Comparison of ENCODE assay signal across 22 mouse cellular contexts in the genomic region with DNA sequence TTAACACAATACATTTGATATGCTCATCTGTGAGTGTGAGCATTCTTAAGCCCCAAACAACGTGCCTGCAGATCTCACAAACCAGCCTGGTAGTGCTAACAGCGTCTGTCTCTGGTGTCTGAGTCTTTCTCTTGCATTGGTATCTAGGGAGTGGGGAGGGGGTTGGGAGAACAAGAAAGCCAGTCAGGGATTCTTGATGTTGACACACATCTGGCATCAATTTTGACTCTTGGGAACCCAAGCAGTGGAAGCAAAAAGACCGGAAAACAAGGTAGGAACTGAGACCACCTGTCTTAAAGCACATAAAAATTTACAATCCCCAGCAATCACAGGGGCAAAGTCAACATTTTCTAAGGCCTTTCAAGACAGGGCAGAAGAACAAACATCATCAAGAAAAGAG. TPM values are rescaled to one million over a fixed set of nuclear protein-coding genes. Genes with fewer than 3 reads are reported as not detected.
DNase-seq lines count a peak whose midpoint lies in the region; ATAC-seq and TF ChIP-seq lines count a peak whose summit lies in the region.
"Had no signal": no experiment of that assay in that cellular context is flagged by ENCODE, and none has a peak within 500 bp of the region (broad histone marks: within the 10 kb centered on the region; RNA-seq: fewer than 3 reads in every experiment).

No protein-coding gene starts in this region.

- no peaks in the 10 kb centered on the region for H3K36me3 ChIP-seq in neural tube, embryonic 15.5 days
- H3K36me3 ChIP-seq in embryonic facial prominence, embryonic 13.5 days, result no peaks in the 10 kb centered on the region
- no peaks in the 10 kb centered on the region for H3K36me3 ChIP-seq in intestine, postnatal 0 days (ENCODE audit: control insufficient read depth, insufficient read depth)
- H3K36me3 ChIP-seq in small intestine, adult 2 months (ENCODE audit: control insufficient read depth, insufficient read depth, low read length), result no peaks in the 10 kb centered on the region
- H3K36me3 ChIP-seq in hindbrain, embryonic 13.5 days, result no peaks in the 10 kb centered on the region
- H3K36me3 ChIP-seq in kidney, embryonic 14.5 days (ENCODE audit: control insufficient read depth, insufficient read depth, low read length), result no peaks in the 10 kb centered on the region
- H3K36me3 ChIP-seq: forebrain, embryonic 12.5 days; hindbrain, embryonic 12.5 days; limb, embryonic 15.5 days; liver, embryonic 15.5 days; midbrain, embryonic 13.5 days had no signal

- no peak overlapping the region for H3K4me3 ChIP-seq in neural tube, embryonic 15.5 days (replicated peaks)
- no peak overlapping the region for H3K4me3 ChIP-seq in embryonic facial prominence, embryonic 13.5 days
- no peak overlapping the region for H3K4me3 ChIP-seq in intestine, postnatal 0 days (ENCODE audit: low read depth, low read length)
- H3K4me3 ChIP-seq in small intestine, adult 2 months (ENCODE audit: low read depth, low read length), result no peak overlapping the region
- H3K4me3 ChIP-seq in hindbrain, embryonic 13.5 days, result no peak overlapping the region
- no peak overlapping the region for H3K4me3 ChIP-seq in kidney, embryonic 14.5 days (ENCODE audit: low read length)
- H3K4me3 ChIP-seq: forebrain, embryonic 12.5 days; hindbrain, embryonic 12.5 days; limb, embryonic 15.5 days; liver, embryonic 15.5 days; midbrain, embryonic 13.5 days had no signal

- no peak overlapping the region for H3K4me2 ChIP-seq in neural tube, embryonic 15.5 days
- H3K4me2 ChIP-seq in embryonic facial prominence, embryonic 13.5 days, result no peak overlapping the region
- no peak overlapping the region for H3K4me2 ChIP-seq in intestine, postnatal 0 days (replicated peaks; ENCODE audit: low read depth)
- no peak overlapping the region for H3K4me2 ChIP-seq in hindbrain, embryonic 13.5 days
- no peak overlapping the region for H3K4me2 ChIP-seq in kidney, embryonic 14.5 days (replicated peaks; ENCODE audit: low read depth, low read length)
- H3K4me2 ChIP-seq: forebrain, embryonic 12.5 days; heart, embryonic 11.5 days; hindbrain, embryonic 12.5 days; limb, embryonic 15.5 days; liver, embryonic 15.5 days; midbrain, embryonic 13.5 days had no signal

- no peak for ATAC-seq in neural tube, embryonic 15.5 days (ENCODE audit: low FRiP score)
- no peak for ATAC-seq in embryonic facial prominence, embryonic 13.5 days (ENCODE audit: insufficient number of reproducible peaks, insufficient read depth, low FRiP score, low TSS enrichment, low read depth)
- peak; percentile 31; the same call in 1 of the 2 replicates for ATAC-seq in intestine, postnatal 0 days
- ATAC-seq in hindbrain, embryonic 13.5 days (ENCODE audit: low FRiP score), result no peak
- ATAC-seq in kidney, embryonic 14.5 days (ENCODE audit: low FRiP score, low TSS enrichment), result no peak
- no peak for ATAC-seq in granulocyte monocyte progenitor cell, adult 5-6 weeks (replicated peaks; ENCODE audit: poor library complexity, severe bottlenecking)
- ATAC-seq: lung, postnatal 0 days; midbrain, embryonic 13.5 days had no signal

- peak; percentile 23 for DNase-seq in neural tube, embryonic 10.5 days (ENCODE audit: extremely low spot score, low spot score)
- DNase-seq: cerebellum, adult 8-10 months; gastrocnemius, postnatal 25 days; heart, postnatal 14 days; kidney, adult 8-10 months; kidney, postnatal 36 days had no signal

- TF ChIP-seq POLR2A in small intestine, adult 2 months (IDR thresholded peaks at IDR 0.05; ENCODE audit: low read depth, low read length), result no peak

- no peak overlapping the region for H3K9ac ChIP-seq in neural tube, embryonic 15.5 days (replicated peaks)
- no peak overlapping the region for H3K9ac ChIP-seq in embryonic facial prominence, embryonic 13.5 days
- no peak overlapping the region for H3K9ac ChIP-seq in intestine, postnatal 0 days (ENCODE audit: low read depth, low read length)
- H3K9ac ChIP-seq in hindbrain, embryonic 13.5 days, result no peak overlapping the region
- no peak overlapping the region for H3K9ac ChIP-seq in kidney, embryonic 14.5 days (ENCODE audit: low read depth, low read length)
- H3K9ac ChIP-seq: forebrain, embryonic 12.5 days; hindbrain, embryonic 12.5 days; limb, embryonic 15.5 days; liver, embryonic 15.5 days; midbrain, embryonic 13.5 days had no signal

- no peaks in the 10 kb centered on the region for H3K27me3 ChIP-seq in neural tube, embryonic 15.5 days (replicated peaks)
- H3K27me3 ChIP-seq in embryonic facial prominence, embryonic 13.5 days, result no peaks in the 10 kb centered on the region
- no peaks in the 10 kb centered on the region for H3K27me3 ChIP-seq in intestine, postnatal 0 days (replicated peaks; ENCODE audit: control insufficient read depth, insufficient read depth, low read length)
- no peaks in the 10 kb centered on the region for H3K27me3 ChIP-seq in small intestine, adult 2 months (ENCODE audit: control insufficient read depth, insufficient read depth, low read length)
- no peaks in the 10 kb centered on the region for H3K27me3 ChIP-seq in hindbrain, embryonic 13.5 days
- H3K27me3 ChIP-seq in kidney, embryonic 14.5 days (ENCODE audit: control insufficient read depth, insufficient read depth, low read length), result no peaks in the 10 kb centered on the region
- H3K27me3 ChIP-seq: CH12.LX; forebrain, embryonic 12.5 days; hindbrain, embryonic 12.5 days; limb, embryonic 15.5 days; liver, embryonic 15.5 days; midbrain, embryonic 13.5 days had no signal

- H3K9me3 ChIP-seq in neural tube, embryonic 15.5 days (replicated peaks), result no peaks in the 10 kb centered on the region
- no peaks in the 10 kb centered on the region for H3K9me3 ChIP-seq in embryonic facial prominence, embryonic 13.5 days
- H3K9me3 ChIP-seq in intestine, postnatal 0 days (ENCODE audit: control insufficient read depth), result no peaks in the 10 kb centered on the region
- no peaks in the 10 kb centered on the region for H3K9me3 ChIP-seq in hindbrain, embryonic 13.5 days
- H3K9me3 ChIP-seq in kidney, embryonic 14.5 days (ENCODE audit: control insufficient read depth, low read length), result no peaks in the 10 kb centered on the region
- H3K9me3 ChIP-seq: forebrain, embryonic 12.5 days; hindbrain, embryonic 12.5 days; limb, embryonic 15.5 days; liver, embryonic 15.5 days; midbrain, embryonic 13.5 days had no signal

- no peak overlapping the region for H3K27ac ChIP-seq in neural tube, embryonic 15.5 days (replicated peaks)
- H3K27ac ChIP-seq in embryonic facial prominence, embryonic 13.5 days, result peak overlapping the region; percentile 23; the same call in 1 of the 2 replicates
- peak overlapping the region; percentile 46 for H3K27ac ChIP-seq in intestine, postnatal 0 days (ENCODE audit: low read depth, low read length)
- peak overlapping the region; percentile 21; the same call in 1 of the 2 replicates for H3K27ac ChIP-seq in small intestine, adult 2 months (ENCODE audit: insufficient read depth, low read depth, low read length)
- no peak overlapping the region for H3K27ac ChIP-seq in hindbrain, embryonic 13.5 days
- no peak overlapping the region for H3K27ac ChIP-seq in kidney, embryonic 14.5 days (ENCODE audit: low read depth, low read length)
- H3K27ac ChIP-seq: forebrain, embryonic 12.5 days; hindbrain, embryonic 12.5 days; limb, embryonic 15.5 days; liver, embryonic 15.5 days; midbrain, embryonic 13.5 days had no signal

- no peak for TF ChIP-seq CTCF in intestine, postnatal 0 days (IDR thresholded peaks at IDR 0.05; ENCODE audit: low read depth)
- no peak for TF ChIP-seq CTCF in small intestine, adult 2 months (IDR thresholded peaks at IDR 0.05; ENCODE audit: extremely low read depth, insufficient read length, insufficient replicate concordance, low read depth, low read length)

- peaks cover 7% of the 10 kb centered on the region for H3K4me1 ChIP-seq in neural tube, embryonic 15.5 days
- peaks cover 54% of the 10 kb centered on the region for H3K4me1 ChIP-seq in embryonic facial prominence, embryonic 13.5 days
- H3K4me1 ChIP-seq in intestine, postnatal 0 days (replicated peaks; ENCODE audit: control insufficient read depth, insufficient read depth, low read length), result peaks cover 20% of the 10 kb centered on the region
- peaks cover 34% of the 10 kb centered on the region for H3K4me1 ChIP-seq in small intestine, adult 2 months (ENCODE audit: control insufficient read depth, insufficient read depth, insufficient read length, low read length)
- H3K4me1 ChIP-seq in hindbrain, embryonic 13.5 days (replicated peaks), result peaks cover 9% of the 10 kb centered on the region
- 0 out of 2 replicates have a peak, but pooled peaks cover 8% of the 10 kb centered on the region for H3K4me1 ChIP-seq in kidney, embryonic 14.5 days (ENCODE audit: control insufficient read depth, insufficient read depth, low read length)
- H3K4me1 ChIP-seq: liver, embryonic 15.5 days had no signal

- WGBS in neural tube, embryonic 15.5 days, result 52% methylated on average over 3 of the region's 3 CpGs
- WGBS in embryonic facial prominence, embryonic 13.5 days, result 8% methylated on average over 3 of the region's 3 CpGs
- WGBS in intestine, postnatal 0 days, result 26% methylated on average over 3 of the region's 3 CpGs
- 33% methylated on average over 3 of the region's 3 CpGs for WGBS in small intestine, adult 2 months
- 53% methylated on average over 3 of the region's 3 CpGs for WGBS in hindbrain, embryonic 13.5 days
- WGBS in kidney, embryonic 14.5 days, result 18% methylated on average over 3 of the region's 3 CpGs

RNA-seq across cellular contexts. Expression of gene Lpar1, which starts 23.4 kb away (rescaled TPM):
- polyA plus RNA-seq in neural tube, embryonic 15.5 days (2015; fragmentation: Nextera tagmentation; extraction: Ambion mirVana), result 15.9 and 25.3 TPM in 2 replicates
- polyA plus RNA-seq in embryonic facial prominence, embryonic 13.5 days (2015; fragmentation: Nextera tagmentation; extraction: Ambion mirVana), result 138 and 142 TPM in 2 replicates
- polyA plus RNA-seq in intestine, postnatal 0 days (2015; fragmentation: Nextera tagmentation; extraction: Ambion mirVana), result 64.9 and 70.3 TPM in 2 replicates
- polyA plus RNA-seq in small intestine, adult 2 months (2012; rRNA removed), result 32.1 and 47.0 TPM in 2 replicates
- 16.4 and 18.6 TPM in 2 replicates for polyA plus RNA-seq in hindbrain, embryonic 13.5 days (2015; fragmentation: Nextera tagmentation; extraction: Ambion mirVana)
- polyA plus RNA-seq in kidney, embryonic 14.5 days (2014; fragmentation: Nextera tagmentation; extraction: Ambion mirVana), result 30.0 and 37.4 TPM in 2 replicates
- not detected in 2 replicates for total RNA-seq in granulocyte monocyte progenitor cell, adult 5-6 weeks (2014; fragmentation: Nextera tagmentation)
- total RNA-seq in granulocyte monocyte progenitor cell, adult 5-6 weeks (2017), result 0.09 and 3.5 TPM in 2 replicates
- total RNA-seq: MEL had no signal

Comparison
In these comparisons a context has a peak if more than half of its experiments do, and no peak if none do; other contexts are left out.
1. H3K27ac ChIP-seq: peak in embryonic facial prominence, embryonic 13.5 days (single experiment), intestine, postnatal 0 days (single experiment) and small intestine, adult 2 months (single experiment); none in neural tube, embryonic 15.5 days (single experiment), hindbrain, embryonic 13.5 days (single experiment) and kidney, embryonic 14.5 days (single experiment).